Mouse (Mus musculus): Measurements from ENCODE around the gene Insc. TPM values are rescaled to one million over a fixed set of nuclear protein-coding genes. Genes with fewer than 3 reads are reported as not detected.

The Insc gene
- polyA plus RNA-seq, 1 experiment, result 2.0 TPM

DNA sequence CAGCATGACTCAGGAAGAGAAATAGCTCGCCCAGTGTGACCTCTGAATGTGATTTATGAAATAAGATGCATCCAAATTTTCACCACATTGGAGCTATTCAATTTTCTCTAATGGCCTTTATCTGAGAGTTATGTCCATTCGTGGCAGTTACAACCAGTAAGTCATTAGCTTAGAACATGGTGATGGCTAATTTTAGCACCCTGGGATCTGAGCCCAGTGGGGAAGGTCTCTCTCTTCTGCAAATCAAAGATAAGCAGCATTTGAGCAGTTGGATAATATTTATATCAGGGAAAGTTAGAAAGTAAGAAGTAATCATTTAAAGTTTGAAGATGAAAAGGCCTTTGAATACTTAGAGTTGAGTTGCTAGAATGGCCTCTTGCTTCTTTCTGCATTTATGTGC is 19.2 kb downstream of the Insc start:
- no peak for DNase-seq (ENCODE audit: low read depth)

DNA sequence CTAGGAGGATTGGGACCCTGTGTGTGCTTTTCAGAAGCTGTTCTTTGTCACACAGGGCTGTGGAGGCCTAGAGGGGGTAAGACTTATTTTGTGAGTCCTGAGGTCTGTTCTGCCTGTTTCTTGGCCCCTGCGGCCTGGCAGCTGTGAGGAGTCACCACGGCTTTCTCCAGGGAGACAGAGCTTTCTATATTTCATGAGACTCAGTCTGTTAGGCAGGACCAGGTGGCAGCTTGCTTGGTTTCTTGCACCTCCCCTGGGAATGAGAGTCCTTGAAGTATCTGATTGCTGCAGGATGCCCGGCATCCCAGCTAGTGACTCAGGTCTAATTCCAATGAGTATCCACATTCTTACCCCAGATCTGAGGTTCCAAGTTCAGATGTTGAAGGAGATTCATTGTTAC is 21.8 kb downstream of the Insc start:
- no peak for DNase-seq (ENCODE audit: low read depth)

DNA sequence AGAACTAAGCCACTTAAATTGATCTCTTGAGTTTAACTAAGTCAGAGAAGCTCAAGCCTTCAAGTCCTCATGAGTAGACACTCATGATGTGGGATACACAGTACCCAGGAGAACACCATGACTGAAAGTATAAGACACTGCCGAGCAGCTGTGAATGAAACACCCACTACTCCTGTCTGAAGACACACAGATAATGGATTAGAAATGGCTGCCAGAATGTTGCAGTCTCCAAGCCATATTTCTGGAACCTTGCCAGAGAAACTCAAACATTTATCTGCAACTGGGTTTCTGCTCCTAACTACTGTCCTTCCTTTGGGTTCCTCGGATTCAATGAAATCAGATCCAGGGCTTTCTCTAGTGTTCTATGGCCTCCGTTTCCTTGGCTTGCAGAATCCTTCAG is 23.0 kb downstream of the Insc start:
- DNase-seq (ENCODE audit: low read depth), result no peak

DNA sequence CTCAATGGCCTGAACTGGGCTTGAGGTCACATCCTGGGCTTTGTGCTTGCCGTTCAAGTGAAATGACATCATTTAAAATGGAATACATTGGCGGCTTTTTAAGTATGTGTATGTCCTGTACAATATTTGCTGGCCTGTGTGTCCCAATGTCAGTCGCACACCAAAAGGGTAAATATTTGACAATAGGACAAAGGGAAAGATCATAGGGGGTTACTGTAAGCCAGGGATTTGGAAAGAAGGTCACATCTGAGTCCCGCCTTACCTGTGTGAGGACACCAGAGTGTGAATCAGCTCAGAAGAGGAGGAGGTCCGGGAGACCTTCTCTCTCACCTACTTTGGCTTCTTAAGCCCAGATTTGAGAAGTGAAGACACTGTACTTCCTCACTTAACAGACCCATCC is 25.0 kb downstream of the Insc start:
- DNase-seq (ENCODE audit: low read depth), result no peak

DNA sequence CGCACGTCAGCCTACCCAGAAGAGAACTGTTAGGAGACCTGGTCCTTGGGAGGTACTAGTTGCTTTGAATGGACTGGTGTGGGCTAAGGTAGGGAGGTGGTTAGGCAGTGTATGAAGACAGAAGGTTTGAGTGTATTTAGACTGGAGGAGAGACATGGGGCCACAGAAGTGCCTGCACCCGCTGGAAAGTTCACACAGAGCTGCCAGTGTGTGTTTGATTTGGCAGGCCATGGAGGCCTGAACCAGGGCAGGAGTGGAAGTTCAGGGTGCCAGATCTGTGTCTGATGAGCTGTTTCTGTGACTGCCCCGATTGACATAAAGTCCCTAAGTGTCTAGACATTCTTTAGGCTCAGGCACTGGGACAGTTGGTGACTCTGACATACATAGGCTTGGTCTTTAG is 25.5 kb downstream of the Insc start:
- no peak for DNase-seq (ENCODE audit: low read depth)

DNA sequence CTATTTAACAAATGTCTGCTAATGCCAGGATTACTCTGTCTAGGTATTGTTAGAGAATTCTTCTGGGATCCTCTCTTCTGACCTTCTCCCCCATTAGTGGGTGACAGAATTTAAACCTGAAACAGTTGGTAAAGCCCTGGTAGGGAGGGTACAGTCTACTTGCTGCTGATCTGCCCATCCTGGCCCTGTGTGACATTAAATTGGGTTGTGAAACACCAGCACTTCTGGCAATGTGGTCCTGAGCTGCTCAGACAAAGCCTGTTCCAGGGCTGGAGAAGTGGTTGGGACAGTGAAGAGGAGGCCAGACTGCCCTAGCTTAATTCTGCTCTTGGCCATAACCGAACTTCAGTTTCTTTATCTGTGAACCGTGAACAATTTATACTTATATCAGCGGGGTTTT is 27.1 kb downstream of the Insc start:
- no peak for DNase-seq (ENCODE audit: low read depth)

DNA sequence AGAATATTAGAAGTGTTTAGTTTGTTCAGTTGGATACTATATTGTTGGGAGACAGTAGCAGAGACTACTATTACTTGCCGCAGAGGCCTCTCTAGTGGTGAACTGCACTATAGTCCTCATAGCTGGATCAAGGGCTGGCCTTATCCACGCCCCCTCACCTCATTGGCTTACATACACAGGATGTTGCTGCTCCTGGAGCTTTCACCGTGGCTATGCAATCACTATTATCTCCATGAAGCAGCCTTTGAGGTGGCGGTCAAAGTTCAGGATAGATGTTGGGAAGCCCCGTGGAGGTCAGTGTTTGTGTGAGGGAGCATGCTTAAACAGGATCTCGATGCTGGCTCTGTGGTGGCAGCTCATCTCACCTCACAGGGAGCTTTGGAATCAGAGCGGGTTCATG is 28.3 kb downstream of the Insc start:
- no peak for DNase-seq (ENCODE audit: low read depth)

DNA sequence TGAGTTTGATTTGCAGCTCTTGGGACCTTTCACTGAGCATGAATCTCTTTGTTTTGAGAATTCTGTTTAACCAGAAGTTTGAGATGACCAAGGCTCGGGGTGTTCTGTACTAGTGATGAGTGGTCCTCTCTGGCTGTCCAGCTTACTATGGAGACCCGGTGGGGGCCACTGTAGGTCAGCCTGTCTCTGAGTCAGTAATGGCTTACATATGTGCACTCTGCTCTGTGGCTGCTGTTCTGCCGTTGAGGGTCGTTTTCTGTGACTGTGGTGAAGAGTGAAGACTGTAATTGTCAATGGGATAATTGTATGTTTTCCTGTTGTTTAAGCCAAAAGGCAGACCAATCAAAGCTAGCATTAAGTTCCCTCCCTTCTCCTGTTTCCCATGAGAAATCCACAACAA is 30.3 kb downstream of the Insc start:
- DNase-seq (ENCODE audit: low read depth), result no peak

DNA sequence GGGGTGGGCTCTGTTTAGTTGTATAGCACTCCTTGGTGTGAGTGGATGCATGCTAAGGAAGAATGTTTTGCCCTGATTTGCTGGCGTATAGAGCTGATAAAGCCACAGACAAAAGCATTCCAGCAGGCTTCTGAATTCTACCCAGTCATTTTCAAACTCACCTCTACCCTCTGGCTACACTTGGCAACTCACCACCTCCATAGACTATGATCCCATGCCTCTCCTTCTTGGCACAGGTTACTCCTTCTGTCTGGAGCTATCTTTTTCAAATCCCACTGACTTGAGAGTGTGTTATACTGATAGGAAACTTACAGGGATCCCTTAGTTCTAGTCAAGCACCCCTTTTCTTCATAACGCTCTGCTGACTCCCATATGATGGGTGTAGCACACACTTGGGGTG is 32.4 kb downstream of the Insc start:
- no peak for DNase-seq (ENCODE audit: low read depth)

DNA sequence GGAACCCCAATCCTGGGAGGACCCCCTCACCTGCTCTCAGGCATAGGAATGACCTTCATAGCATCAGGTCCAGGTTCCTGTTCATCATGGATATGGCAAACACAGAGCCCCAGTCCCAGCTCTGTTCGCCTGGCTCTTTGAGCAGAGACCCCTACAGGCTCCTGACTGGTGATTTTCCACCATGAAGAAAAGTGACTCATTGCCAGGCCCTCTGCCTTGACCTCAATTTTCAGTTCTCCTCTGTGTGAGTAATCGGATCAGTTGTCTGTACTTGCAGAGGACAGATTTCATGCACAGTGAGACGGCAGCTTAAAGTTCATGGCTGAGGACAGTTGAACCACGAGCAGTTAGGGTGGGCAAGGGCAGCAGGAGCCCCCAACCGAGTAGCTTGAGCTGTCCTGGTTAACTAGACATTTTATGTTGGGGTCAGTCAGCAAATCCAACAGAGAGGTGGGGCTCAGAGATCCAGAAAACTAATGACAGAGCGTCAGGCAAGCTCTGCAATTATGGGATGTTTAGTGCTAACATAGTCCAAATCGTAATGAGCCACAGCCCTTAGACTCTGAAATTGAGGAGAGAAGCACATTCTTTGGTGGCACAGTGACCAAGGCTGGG is 34.8 kb downstream of the Insc start:
- DNase-seq (ENCODE audit: low read depth), result no peak

DNA sequence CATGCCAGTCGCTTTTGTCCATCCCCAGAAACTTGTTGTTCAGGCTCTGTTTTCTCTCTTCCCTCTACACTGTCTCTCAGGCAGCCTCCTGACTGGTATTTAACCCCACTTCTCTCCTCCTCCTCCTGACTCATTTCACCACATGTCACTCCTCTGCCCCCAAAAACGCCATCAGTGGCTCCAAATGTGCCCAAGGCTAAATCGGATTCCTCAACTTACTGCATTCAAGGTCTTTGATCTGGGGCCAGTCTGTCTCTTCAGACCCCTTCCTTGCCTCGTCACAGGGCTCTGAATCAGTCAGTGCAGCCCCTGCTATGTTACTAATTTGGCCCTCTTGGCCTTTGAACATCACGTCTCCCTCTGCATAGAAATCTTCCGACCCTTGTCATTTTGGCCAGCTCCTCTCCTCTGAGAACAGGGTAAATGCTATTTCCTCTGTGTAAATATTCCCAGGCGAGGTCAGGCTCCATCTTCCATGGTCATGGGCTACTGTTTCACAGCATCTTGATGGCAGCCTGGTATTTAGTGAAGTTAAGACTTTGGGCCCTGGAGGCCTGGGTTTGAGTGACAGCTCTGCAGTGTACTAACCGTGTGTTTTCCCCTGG is 35.7 kb downstream of the Insc start:
- DNase-seq (ENCODE audit: low read depth), result no peak

DNA sequence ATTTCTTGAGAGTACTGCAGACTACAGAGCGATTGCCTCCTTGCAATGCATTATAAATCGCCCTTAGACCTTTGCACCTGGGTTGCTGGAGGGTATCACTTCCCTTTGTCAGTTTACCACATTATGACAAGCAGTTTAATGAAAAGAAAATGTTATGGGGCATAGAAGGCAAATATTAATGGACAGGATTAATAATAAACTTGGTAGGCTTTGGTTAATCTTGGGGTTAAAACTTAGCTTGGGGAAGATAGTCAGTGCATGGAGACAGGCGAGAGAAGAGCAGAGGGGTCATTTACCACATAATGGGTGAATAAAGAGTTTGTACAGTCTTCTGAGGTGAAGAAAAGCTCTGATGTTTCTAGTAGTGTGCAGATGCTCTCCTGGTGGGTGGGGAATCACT is 39.8 kb downstream of the Insc start:
- DNase-seq (ENCODE audit: low read depth), result no peak

DNA sequence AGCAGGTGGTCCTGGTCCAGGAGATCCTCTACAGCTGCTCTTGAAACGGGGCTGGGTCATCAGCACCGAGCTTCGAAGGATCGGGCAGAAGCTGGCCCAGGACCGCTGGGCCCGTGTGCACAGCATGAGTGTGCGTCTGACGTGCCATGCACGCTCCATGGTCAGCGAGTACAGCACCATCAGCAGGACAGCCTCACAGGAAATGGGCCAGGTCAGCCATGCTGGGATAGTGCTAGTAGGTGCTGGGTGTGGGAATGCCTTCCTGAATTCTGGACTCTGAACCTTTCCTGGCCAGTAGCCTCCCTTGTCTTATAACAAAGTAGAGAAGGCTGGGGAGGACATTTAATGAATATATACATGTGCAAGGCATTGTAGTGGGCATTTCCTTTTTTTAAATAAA is 47.6 kb downstream of the Insc start:
- no peak for DNase-seq (ENCODE audit: low read depth)

DNA sequence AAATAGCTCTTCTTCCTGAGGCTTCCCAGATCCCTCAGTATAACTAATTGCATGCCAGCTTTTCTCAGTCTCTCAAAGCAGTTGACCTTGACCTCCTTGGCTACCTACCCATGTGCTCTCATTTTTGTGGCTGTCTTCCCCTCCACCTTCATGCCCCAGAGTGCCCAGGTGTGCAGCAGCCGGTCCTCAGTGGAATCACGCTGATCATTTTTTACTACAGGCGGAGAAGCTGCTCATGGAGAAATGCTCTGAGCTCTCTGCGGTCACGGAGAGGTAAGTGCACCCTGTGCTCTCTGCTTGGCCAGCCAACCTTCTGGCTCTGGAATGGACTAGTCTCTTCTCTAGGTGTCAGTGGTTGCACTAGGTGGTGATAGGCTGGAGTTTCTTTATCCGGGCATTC is 48.5 kb downstream of the Insc start:
- no peak for DNase-seq (ENCODE audit: low read depth)

DNA sequence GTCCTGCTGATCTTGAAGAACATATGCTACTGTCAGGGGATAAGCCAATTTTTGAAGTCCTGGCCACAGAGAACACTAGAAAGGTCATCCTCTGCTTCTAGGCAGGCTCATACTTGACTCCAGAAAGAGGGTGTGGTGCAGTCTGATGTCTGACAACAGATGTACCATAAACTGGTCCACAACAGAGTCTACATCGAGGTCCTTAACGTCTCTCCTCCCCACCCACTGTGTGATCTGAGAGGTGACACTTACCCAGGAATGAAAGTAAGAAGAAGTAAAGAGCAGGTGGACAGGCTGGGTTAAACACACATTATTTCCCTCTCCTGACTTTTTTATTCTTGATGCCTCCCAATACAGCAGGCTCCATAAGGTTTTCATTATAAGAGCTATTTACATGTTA is 50.9 kb downstream of the Insc start:
- no peak for DNase-seq (ENCODE audit: low read depth)

DNA sequence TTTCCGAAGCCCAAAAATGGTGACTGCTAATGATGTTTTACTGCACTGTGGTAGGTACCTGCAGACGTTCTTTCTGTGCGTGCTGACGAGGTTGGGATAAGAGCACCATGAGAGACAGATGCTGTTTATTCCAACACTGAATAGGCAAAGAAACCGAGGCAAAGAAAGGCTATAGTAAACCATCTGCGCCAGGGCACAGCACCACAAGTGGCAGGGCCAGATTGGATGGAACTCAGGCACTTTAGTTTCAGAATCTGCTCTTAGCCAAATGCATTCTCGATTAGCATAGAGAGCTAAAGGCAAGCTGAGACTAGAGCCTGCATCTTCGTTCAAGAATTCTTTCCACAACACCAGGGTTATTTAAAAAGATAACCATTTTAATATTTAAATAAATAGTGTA is 59.1 kb downstream of the Insc start:
- no peak for DNase-seq (ENCODE audit: low read depth)

DNA sequence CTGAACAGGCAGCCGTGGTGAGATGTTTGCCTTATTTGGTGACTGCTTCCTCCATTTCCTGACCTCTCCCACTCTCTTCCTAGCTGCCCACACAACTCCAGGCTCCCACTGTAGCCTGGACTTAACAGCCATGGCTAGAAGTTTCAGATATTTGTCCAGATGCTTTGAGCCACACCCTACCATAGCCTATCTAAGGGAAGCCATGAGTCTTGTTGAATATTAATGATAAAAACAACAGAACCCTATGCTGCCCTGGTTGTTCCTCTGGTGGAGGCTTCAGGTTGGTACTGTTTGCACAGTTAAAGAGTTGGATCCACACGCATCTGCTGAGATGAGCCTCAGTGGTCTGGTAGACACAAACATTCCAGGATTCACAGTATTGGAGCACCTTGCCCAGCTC is 61.8 kb downstream of the Insc start:
- no peak for DNase-seq (ENCODE audit: low read depth)

DNA sequence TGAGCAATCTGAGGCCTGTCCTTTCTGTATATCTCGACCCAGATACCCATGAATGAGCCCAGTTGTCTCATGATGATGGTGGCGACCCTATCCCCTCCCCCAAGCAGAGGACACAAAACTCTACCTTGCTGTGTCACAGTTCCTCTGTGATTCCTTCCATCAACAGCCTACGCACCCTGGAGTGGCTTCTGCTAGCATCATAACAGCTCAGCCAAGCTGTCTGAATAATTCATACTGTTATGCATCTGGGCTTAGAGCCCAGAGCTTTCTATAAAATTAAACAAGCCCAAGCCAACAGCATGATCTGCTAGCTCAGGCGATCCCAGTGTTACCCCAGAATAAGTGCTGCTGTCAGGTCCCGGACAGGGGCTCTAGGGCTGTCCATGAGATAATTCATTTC is 63.8 kb downstream of the Insc start:
- no peak for DNase-seq (ENCODE audit: low read depth)

DNA sequence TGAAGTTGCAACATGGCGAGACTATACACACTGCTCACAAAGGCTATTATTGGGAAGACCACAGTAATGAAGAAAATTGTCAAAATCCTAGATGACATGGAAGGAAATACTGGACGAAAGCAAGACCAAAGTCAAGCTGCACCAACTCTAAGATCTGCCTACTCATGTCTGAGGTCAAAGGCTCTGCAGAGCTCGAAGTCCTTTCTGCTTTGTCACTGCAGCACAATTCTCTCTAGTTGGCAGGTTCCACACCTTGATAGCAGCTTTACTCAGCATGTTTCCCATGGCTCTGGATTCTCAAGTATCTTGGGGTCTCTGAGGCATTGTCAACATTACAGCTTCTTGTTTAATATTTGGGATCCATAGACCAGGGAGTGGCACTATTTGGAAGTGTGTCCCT is 64.8 kb downstream of the Insc start:
- DNase-seq (ENCODE audit: low read depth), result no peak

DNA sequence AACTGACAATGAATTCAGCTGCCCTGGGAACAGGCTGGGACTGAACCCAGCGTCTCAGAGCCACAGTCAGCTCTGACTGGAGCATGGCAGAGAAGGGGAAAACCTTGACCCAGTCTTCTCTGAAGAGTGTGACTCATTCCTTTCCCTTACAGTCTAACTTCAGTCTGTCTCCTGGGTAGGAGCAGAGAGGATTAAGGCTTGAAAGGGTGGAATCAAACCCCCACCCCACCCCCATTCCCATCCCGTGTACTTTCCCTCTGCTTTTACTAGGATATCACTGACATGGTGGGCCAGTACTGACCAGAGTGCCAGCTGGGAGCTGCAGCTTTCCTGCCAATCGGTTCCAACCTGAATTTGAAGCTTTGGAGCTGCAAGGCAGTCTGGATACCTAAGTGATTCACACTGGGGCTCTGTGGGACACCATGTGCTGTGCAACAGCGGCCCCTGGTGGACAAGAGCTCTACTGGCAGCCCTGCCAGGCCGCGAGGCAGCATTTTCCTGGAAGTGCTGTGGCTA is 73.9 kb downstream of the Insc start:
- no peak for DNase-seq (ENCODE audit: low read depth)

DNA sequence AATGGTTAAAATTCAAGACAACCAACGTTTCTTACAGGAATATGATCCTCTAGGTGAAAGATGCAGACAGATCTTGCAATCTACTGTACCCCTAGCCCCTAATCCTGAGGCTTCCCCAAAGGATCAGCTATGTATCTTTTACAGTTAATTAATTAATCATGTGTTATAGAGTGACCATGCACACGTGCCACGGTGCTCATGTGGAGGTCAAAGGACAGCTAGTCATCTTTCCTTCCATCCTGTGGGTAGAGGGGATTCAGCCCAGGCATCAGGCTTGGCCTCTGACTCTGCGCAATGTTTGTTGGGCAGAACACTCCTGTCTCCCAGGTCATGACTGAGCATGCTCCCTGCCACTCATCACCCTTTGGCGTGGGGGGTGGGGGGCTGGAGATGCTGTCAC is 74.4 kb downstream of the Insc start:
- DNase-seq (ENCODE audit: low read depth), result no peak

DNA sequence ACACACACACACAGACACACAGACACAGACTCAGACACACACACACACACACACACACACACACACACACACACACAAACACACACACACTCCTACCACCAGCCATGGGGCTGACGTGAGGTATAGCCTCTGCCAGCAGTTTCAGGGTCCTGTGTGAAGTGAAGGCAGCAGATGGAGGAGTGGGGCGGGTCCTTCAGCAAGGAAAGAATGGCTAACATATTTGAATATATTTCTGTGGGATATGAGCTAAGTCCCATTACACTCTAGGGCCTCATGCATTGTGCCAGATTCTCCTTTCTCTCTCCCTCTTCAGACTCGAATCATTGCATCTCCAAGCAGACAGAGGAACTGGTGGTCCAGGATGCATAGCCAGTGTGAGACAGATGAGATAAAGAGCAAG is 74.9 kb downstream of the Insc start:
- DNase-seq (ENCODE audit: low read depth), result no peak

DNA sequence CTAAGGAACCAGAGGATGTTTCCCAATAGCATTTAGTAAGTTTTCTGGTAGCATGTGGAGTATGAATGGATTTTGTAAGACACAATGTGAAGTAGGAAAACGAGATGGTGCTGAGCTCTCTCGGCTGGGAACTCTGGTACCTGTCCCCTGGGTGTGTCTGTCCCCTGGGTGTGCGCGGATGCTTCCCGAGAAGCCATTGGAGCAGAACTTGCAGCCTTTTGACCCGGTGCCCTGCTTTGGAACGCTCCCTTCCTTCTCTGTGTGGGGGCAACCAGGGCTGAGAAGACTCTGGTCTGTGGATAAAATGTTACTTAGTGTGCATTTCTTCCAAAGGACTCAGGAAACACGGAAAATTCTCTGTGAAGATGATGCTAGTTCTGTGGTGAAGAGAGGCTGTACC is 75.3 kb downstream of the Insc start:
- DNase-seq (ENCODE audit: low read depth), result no peak

DNA sequence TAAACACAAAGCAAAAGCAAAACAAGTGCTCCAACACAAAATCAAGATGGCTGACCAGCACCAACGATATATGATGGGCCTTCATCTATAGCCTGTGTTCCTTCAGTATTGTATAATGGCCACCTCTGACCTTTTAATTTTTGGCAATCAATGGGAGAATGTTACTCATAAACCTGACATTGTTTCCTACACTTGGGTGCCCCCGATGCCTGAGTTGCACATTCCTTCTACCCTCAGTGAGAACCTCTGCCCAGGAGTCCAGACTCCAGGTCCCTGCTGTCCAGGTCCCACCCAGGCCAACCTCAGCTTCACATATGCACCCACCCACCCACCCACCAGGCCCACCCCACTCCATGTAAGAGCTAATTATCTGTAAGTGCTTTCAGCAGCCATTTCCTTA is 79.2 kb downstream of the Insc start:
- no peak for DNase-seq (ENCODE audit: low read depth)

Data from gonadal fat pad, adult 2 months (tissue).